In the genomic region with DNA sequence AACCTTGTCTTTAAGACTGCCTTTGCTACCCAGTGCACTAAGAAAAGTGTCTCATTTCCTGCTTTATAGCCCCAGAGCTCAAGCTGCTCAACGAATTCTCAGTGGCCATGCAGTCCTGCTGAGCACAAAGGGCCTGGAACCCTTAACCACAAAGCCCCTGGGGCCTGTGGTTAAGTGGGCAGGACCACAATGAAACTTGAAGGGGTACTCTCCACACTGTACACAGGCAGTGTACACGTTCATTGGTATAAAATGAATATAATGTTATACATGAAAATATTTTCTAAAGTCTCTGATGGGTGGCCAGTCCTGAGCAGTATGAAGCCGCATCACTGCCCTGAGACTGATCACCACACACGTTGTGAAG, we compare ENCODE assay signal across 9 mouse cellular contexts. TPM values are rescaled to one million over a fixed set of nuclear protein-coding genes. Genes with fewer than 3 reads are reported as not detected.
A peak's percentile ranks its signal among the peaks of the same experiment; 100 is the strongest.
DNase-seq lines count a peak whose midpoint lies in the region; ATAC-seq and TF ChIP-seq lines count a peak whose summit lies in the region.
"Had no signal": no experiment of that assay in that cellular context is flagged by ENCODE, and none has a peak within 500 bp of the region (broad histone marks: within the 10 kb centered on the region; RNA-seq: fewer than 3 reads in every experiment).

No protein-coding gene starts in this region.

- WGBS in heart, embryonic 10.5 days = 30% methylated on average over 4 of the region's 4 CpGs

- H3K4me3 ChIP-seq in heart, embryonic 10.5 days = peak overlapping the region; percentile 75
- H3K4me3 ChIP-seq in E14TG2a.4 (replicated peaks; ENCODE audit: low read length) = peak overlapping the region; percentile 85

- peak; percentile 36 for ATAC-seq in granulocyte monocyte progenitor cell, adult 5-6 weeks (replicated peaks; ENCODE audit: poor library complexity, severe bottlenecking)

- no peaks in the 10 kb centered on the region for H3K27me3 ChIP-seq in heart, embryonic 10.5 days (ENCODE audit: insufficient read depth, poor library complexity, severe bottlenecking)
- no peaks in the 10 kb centered on the region for H3K27me3 ChIP-seq in E14TG2a.4 (ENCODE audit: insufficient read depth, low read length)

- DNase-seq in heart, embryonic 10.5 days (ENCODE audit: low spot score) = no peak
- no peak for DNase-seq in heart, adult 18-20 months
- peak; percentile 3 for DNase-seq in mesoderm, embryonic 11.5 days (ENCODE audit: low read depth, low spot score)
- no peak for DNase-seq in gastrocnemius, postnatal 14 days
- DNase-seq in adrenal gland, adult 2 months = no peak
- no peak for DNase-seq in left cerebral cortex, adult 18-20 months (ENCODE audit: low spot score in 2 of 2)

- H3K27ac ChIP-seq in heart, embryonic 10.5 days = peak overlapping the region; percentile 88

- peaks cover 40% of the 10 kb centered on the region for H3K36me3 ChIP-seq in heart, embryonic 10.5 days
- H3K36me3 ChIP-seq in E14TG2a.4 (ENCODE audit: insufficient read depth, low read length) = peaks cover 77% of the 10 kb centered on the region

- H3K4me1 ChIP-seq in heart, embryonic 10.5 days = peaks cover 13% of the 10 kb centered on the region
- H3K4me1 ChIP-seq in E14TG2a.4 (replicated peaks; ENCODE audit: low read depth, low read length) = peaks cover 71% of the 10 kb centered on the region

- intact Hi-C loops in gastrocnemius, postnatal 14 days (cut with DNase I; ENCODE audit: low total_unique reads) = no loop called here

- no peaks in the 10 kb centered on the region for H3K9me3 ChIP-seq in heart, embryonic 10.5 days
- H3K9me3 ChIP-seq in E14TG2a.4 (ENCODE audit: low read length) = no peaks in the 10 kb centered on the region

- no peak for TF ChIP-seq CTCF in E14TG2a.4 (conservative IDR thresholded peaks at IDR 0.05; ENCODE audit: low read length)

RNA-seq across cellular contexts. Expression of a gene that starts 0.3 kb away (rescaled TPM):
- 29.2 and 41.0 TPM in 2 replicates for polyA plus RNA-seq in heart, embryonic 10.5 days (2016; fragmentation: Nextera tagmentation; extraction: Ambion mirVana)
- total RNA-seq in heart, adult 18-20 months (2021) = 10 to 100 TPM; 26.3 to 28.6 TPM
- 37.5 and 40.1 TPM in 2 replicates for total RNA-seq in granulocyte monocyte progenitor cell, adult 5-6 weeks (2014; fragmentation: Nextera tagmentation)
- total RNA-seq in granulocyte monocyte progenitor cell, adult 5-6 weeks (2017) = 50.9 and 52.1 TPM in 2 replicates
- 10 to 100 TPM; 14.4 to 14.8 TPM for total RNA-seq in gastrocnemius, postnatal 14 days (2021)
- 10 to 100 TPM; 39.2 to 48.9 TPM for total RNA-seq in adrenal gland, adult 2 months (2021)
- 15.4 and 18.9 TPM in 2 replicates for polyA plus RNA-seq in adrenal gland, adult 2 months (2012; rRNA removed)
- 10 to 100 TPM; 49.2 to 56.0 TPM for total RNA-seq in left cerebral cortex, adult 18-20 months (2021)

RNA-seq across cellular contexts. Expression of a gene that starts 25.4 kb away (rescaled TPM):
- 1.6 and 1.8 TPM in 2 replicates for polyA plus RNA-seq in heart, embryonic 10.5 days (2016; fragmentation: Nextera tagmentation; extraction: Ambion mirVana)
- under 1 TPM in 1 of 2 experiments, not detected in 1; 0.39 TPM for total RNA-seq in heart, adult 18-20 months (2021)
- total RNA-seq in granulocyte monocyte progenitor cell, adult 5-6 weeks (2014; fragmentation: Nextera tagmentation) = not detected in 2 replicates
- 3.4 TPM in 1 of 2 replicates, not detected in the other for total RNA-seq in granulocyte monocyte progenitor cell, adult 5-6 weeks (2017)
- total RNA-seq in gastrocnemius, postnatal 14 days (2021) = not detected
- total RNA-seq in adrenal gland, adult 2 months (2021) = under 1 TPM; 0.97 to 0.98 TPM
- 4.7 and 4.8 TPM in 2 replicates for polyA plus RNA-seq in adrenal gland, adult 2 months (2012; rRNA removed)
- not detected for total RNA-seq in left cerebral cortex, adult 18-20 months (2021)

RNA-seq across cellular contexts. Expression of a gene that starts 25.5 kb away (rescaled TPM):
- 53.4 and 55.6 TPM in 2 replicates for polyA plus RNA-seq in heart, embryonic 10.5 days (2016; fragmentation: Nextera tagmentation; extraction: Ambion mirVana)
- total RNA-seq in heart, adult 18-20 months (2021) = 10 to 100 TPM; 23.1 to 28.6 TPM
- total RNA-seq in granulocyte monocyte progenitor cell, adult 5-6 weeks (2014; fragmentation: Nextera tagmentation) = 128 and 150 TPM in 2 replicates
- total RNA-seq in granulocyte monocyte progenitor cell, adult 5-6 weeks (2017) = 121 and 148 TPM in 2 replicates
- total RNA-seq in gastrocnemius, postnatal 14 days (2021) = 10 to 100 TPM; 20.8 to 22.6 TPM
- total RNA-seq in adrenal gland, adult 2 months (2021) = 10 to 100 TPM; 47.4 to 51.5 TPM
- 43.8 and 53.1 TPM in 2 replicates for polyA plus RNA-seq in adrenal gland, adult 2 months (2012; rRNA removed)
- total RNA-seq in left cerebral cortex, adult 18-20 months (2021) = 10 to 100 TPM; 60.3 to 60.4 TPM

RNA-seq across cellular contexts. Expression of a gene that starts 32.2 kb away (rescaled TPM):
- not detected in 2 replicates for polyA plus RNA-seq in heart, embryonic 10.5 days (2016; fragmentation: Nextera tagmentation; extraction: Ambion mirVana)
- total RNA-seq in heart, adult 18-20 months (2021) = not detected
- total RNA-seq in granulocyte monocyte progenitor cell, adult 5-6 weeks (2014; fragmentation: Nextera tagmentation) = 1.9 and 3.4 TPM in 2 replicates
- total RNA-seq in granulocyte monocyte progenitor cell, adult 5-6 weeks (2017) = 0.56 and 1.2 TPM in 2 replicates
- not detected for total RNA-seq in gastrocnemius, postnatal 14 days (2021)
- total RNA-seq in adrenal gland, adult 2 months (2021) = not detected
- polyA plus RNA-seq in adrenal gland, adult 2 months (2012; rRNA removed) = not detected in 2 replicates
- total RNA-seq in left cerebral cortex, adult 18-20 months (2021) = not detected
- polyA plus RNA-seq: C2C12 had no signal
